Mouse (Mus musculus) G1E (cell line): Measurements from ENCODE around the gene P2rx4.

Experiments used
- GATA1 ChIP-seq: IDR thresholded peaks from 2 replicates; pipeline ENCODE4 v1.6.1; 2012; ENCODE audit warnings: borderline replicate concordance, low read length, inconsistent platforms, mixed read lengths
- POLR2AphosphoS5 ChIP-seq: IDR thresholded peaks from 2 replicates; pipeline ENCODE4 v1.6.1; 2012; ENCODE audit warnings: low read depth, low read length, inconsistent platforms; ENCODE audit not compliant: insufficient replicate concordance

GRCm38 (mm10) chr5:122731991-122732673 is 24.8 kb downstream of the P2rx4 start:
- no peak for TF ChIP-seq GATA1
- no peak for TF ChIP-seq POLR2AphosphoS5
